Mouse (Mus musculus) hematopoietic stem cell, adult 5-6 weeks (primary cell): ENCODE data around the gene Prss22. TPM values are rescaled to one million over a fixed set of nuclear protein-coding genes. Genes with fewer than 3 reads are reported as not detected.

ENCODE experiments used
- ATAC-seq, 2 experiments: fragments of 125-278 bp in 1 of 2; replicated peaks in 1 of 2; 2 replicates each; pipeline ENCODE4 v1.8.0; 2016 to 2017; ENCODE audit warnings: inconsistent platforms in 2 of 2, mild to moderate bottlenecking in 2 of 2, moderate number of reproducible peaks in 2 of 2, low read depth in 1 of 2, moderate TSS enrichment in 1 of 2; ENCODE audit not compliant: low FRiP score in 2 of 2, poor library complexity in 2 of 2, severe bottlenecking in 2 of 2, insufficient read depth in 1 of 2, low TSS enrichment in 1 of 2
- total RNA-seq: library from RNA; stranded (forward); fragments of 172-1452, 232-1000 nt; gene quantifications from 2 replicates; pipeline ENCODE4 v1.2.3, GENCODE M21; 2017

Prss22 gene
- not detected in 2 replicates for total RNA-seq

DNA sequence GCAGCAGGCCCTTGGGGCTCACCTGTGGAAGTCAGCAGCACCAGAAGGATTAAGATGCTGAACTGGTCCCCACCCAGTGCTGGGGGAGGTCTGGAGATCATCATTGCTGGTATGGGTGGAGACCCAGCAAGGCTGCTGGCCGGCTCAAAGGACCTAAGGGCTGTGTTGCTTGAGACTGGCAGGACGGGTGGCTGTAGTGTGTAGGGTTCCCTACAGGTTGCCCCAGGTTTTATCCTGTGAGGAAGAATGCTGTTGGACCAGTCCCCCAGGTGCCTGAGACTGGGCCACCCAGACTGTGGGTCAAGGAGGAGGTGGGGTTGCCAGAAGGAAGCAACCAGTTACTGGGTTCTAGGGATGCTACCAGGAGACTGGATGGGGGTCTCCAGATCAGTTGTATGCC lies at the start of gene Prss22:
Gene Prss22, minus strand, starts transcription at position 200 of the 400 bp plus-strand sequence.
- ATAC-seq: no peak

DNA sequence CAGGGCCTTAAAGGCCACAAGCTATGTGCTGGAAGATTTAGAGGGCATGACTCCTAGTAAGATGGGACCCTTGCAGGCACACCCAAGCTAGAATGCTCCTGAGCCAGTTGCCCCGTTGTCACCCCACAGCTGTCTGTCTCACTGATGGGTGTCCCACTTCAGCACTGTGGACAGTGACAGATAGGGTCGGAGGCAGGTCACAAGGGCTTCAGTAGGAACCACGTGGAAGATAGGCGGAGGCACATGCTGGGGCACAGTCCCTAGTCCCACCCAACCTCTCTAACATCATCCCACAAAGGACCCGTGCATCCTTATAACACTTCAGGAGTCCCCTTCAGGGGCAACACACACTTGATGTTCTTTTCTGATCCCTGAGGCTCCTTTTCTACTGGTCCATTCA lies 48.1 kb upstream of the Prss22 start:
- no peak for ATAC-seq

DNA sequence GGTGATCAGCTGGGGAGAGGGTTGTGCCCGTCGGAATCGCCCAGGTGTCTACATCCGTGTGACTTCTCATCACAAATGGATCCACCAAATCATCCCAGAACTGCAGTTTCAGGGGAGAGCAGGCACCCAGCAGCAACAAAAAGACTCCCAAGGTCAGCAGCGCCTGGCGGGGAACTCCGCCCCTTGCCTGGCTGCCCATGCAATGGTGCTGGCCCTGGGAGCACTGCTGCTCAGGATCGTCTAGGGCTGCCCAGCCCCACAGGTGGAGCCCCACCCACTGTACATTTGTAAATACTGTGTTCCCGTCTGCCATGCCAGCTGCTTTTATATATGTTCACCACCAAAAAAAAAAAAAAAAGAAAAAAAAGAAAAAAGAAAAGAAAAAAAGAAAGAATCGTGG lies 47.7 kb upstream of the Prss22 start:
- no peak for ATAC-seq

DNA sequence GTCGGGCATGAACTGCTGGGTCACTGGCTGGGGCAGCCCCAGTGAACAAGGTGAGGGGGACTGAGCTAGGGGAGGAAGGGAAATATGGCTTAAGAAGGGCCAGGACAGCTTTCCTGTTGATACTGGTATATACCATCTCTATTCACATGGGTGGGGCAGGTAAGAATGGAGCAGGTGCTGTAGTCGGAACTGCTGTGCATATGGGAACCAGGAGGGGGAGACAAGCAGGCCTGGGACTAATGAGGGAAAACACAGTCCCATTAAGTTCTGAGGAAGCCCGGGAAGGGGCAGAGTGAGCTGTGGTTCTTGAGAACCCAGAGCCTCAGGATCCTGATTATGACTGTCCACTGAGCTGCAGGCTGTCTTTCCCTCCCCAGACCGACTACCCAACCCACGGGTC lies 46.6 kb upstream of the Prss22 start:
- no peak for ATAC-seq

DNA sequence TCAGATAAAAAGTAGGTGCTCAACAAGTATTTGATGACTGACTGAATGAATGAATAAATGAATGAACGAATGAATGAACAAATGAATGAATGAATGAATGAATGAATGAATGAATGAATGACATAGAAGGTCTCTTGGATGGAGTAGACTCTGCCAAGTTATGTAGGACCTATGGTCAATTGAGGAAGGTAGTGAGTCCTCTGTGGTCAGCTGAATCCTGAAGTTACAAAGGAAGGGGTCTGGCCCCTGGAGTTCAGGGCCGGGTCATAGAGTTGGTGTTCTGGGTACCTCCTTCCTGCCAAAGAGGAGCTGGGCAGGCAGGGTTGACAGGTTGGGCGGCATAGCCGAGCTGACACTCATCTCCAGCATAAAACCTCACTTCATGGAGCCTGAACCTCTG lies 39.9 kb upstream of the Prss22 start, which contains the start of gene Prss27:
Gene Prss27, plus strand, starts transcription at position 301 of the 400 bp plus-strand sequence.
- no peak for ATAC-seq

DNA sequence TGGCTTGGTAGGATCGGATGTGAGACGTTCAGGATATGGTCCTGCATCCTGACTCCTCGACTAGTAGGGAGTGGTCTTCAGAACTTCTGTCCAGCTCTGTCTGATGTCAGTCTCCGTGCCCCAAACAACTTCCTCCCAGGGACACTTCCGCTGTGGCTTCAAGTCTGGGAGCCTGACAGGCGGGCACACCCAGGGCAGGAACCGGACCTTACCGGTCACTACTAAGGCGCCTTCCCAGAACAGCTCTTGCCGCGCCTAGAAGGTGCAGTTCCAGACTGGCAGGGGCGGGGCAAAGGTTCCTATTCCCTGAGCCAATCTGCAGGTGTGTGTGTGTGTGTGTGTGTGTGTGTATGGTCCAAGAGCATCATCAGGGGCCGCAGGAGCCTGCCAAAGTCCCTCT lies 39.5 kb upstream of the Prss22 start:
- ATAC-seq: 0 out of 4 replicates have a peak, but pooled peaks of 1 of the 2 experiments have one; percentile 25

DNA sequence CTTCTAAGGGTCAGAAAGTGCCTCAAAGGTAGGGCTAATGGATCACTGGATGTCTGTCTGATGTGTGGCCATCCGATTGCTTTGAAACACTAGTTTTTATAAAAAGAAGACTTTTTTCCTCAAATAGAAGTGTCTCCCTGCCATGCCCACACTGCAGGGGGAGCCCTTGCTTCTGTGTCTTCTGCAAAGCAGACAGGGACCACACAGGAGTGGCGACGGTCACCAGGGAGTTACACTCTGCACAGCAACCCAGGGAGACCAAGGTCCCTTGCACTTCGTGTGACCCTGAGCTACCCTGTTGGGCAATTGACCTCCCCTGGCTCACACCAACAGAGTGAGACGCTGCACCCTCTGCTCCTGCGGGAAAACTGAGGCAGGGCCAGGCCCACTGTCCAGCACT lies 39.1 kb upstream of the Prss22 start:
- no peak for ATAC-seq

DNA sequence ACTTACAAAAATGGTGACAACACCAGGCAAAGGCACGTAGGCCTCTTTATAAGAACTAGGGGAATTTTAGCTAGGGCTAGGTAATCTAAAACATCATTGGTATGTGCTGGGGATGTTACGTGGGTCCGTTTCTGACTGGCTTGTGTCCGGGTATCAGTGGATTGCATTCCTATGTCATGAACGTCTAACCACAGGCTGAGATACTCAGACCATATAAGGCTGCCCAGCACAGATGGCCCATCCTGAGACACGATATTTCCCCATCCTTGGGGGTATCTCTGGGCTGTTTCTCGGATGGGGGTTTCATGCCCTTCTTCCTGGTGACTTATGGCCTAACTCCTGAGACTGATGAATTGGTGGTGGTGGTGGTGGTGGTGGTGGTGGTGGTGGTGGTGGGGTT lies 37.2 kb upstream of the Prss22 start:
- no peak for ATAC-seq

DNA sequence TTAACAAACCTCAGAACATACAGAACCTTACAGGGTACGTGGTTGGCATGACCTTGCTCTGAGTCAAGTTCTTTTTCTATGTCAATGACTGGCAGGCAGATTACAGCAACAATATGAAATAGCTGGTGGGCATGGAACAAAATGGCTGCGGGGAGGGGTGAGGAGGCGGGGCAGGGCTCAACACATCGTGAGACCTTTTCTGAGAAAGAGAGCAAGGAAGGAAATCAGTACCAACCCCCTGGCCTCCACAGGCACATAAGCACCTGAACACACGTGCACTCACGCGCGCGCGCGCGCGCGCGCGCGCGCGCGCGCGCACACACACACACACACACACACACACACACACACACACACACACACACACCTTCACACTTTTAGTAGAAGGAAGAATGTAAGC lies 32.7 kb upstream of the Prss22 start:
- ATAC-seq: no peak

DNA sequence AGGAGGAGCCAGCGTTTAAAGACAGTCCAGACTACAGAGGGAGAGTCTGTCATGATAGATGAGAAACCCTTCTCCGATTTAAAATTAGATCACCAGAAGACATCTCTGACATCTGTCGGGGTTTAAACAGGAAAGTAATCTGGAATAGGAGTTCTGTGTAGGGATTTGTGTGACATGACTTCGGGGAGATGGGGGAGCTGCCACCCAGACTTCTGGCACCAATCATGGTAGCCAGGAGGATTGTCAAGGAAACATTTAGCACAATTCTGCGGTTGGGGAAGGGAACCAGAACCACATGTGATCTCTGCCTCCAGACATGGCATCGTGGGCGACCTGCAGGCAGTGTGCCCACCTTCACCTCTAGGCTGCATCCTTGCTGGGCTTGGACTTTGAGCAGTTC lies 31.6 kb upstream of the Prss22 start:
- no peak for ATAC-seq

DNA sequence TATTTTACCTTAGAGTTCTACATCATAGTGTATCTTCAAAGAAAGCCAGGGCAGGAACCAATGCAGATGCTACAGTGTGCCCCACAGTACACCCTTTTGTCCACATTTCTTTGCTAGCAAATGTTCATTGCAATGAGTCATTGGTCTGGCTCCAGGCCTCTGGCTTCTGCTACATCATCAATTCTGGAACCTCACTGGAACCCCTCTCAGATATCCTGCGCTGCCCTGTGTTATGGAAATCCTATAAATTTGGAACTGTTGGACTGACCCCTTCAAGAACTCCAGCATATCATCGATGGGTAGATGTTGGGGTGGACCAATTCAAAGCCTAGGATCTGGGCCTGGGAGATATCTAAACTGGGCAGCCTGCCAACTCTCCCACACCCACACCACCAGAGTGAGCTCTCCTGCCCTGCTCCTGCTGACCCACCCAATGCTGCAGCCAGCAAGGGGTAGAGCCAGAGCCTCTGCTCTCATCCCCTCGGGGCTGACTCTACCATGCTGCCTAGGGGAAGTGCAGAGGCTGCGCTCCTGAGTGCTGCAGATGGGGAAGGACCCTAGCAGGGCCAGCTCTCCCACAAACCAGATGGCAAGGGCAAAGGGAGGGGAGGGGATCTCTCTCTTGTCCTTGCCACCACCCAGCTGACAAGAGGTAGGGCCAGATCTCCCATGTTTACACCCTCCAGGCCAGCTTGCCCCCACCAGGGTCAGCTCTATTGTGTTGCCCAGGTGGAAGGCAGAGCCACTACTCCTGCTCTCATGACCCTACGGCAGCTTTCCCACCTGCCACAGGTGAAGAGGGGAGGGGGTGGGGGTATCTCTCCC lies 23.7 kb upstream of the Prss22 start:
- peak; percentile 32 to 42; a peak in 1 of 4 replicates for ATAC-seq

DNA sequence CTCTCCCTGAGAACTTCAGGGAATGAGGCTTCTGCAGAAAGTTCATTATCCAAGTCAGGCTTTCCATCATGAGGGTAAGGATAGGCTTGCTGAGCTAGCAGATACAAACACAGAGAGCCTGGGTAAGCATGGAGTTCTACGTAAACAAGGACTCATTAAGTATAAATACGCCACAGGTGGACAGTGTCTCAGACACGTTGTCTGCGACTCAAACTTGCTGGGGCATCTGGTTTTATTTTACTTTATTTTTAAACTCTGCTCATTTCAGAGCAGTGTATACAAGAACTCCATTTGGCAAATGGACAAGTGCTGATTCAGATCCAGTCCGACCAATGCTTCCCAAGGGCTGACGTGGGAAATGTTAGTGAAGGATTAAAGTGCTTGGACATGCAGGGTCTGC lies 22.8 kb upstream of the Prss22 start:
- no peak for ATAC-seq

DNA sequence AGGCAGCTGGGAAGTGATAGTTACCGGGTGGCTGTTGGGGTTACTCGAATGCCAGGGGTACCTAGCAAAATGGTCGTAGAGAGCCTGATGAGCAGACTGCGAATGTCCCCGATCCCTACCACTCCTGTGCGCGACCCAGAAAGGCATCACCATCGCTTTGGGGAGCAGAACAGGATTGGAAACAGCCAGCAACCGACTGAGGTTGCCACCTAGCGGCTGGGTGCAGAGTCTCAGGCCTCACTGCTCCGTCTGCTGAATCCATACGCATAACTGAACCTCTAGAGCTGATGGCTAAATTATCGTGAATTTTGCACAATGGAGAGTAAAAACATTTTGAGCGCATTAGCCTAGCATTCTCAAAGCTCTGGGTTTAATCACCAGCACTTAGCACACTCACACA lies 17.8 kb upstream of the Prss22 start:
- ATAC-seq: peak in 1 of 2 experiments; percentile 42; a peak in 1 of 4 replicates

DNA sequence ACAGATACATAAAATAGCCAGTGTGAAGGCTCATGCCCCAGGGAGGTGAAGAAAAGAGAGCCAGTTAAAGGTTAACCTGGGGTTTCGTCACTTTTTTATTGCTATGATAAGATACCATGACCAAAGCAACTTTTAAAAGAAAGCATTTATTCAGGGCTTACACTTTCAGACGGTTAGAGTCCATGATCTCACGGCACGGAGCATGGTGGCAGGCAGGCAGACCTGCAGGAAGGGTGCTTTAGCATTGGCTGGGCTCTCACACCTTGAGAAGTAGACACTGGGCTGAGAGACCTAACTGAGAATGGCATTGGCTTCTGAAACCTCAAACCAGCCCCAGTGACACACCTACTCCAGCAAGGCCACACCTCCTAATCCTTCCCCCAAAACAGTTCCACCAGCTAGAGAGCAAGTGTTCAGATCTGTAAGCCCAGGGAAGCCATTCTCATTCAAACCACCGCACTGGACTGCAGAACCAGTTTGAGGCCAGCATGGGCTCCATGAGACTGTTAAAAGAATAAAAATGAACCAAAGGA lies 16.6 kb upstream of the Prss22 start:
- no peak for ATAC-seq

DNA sequence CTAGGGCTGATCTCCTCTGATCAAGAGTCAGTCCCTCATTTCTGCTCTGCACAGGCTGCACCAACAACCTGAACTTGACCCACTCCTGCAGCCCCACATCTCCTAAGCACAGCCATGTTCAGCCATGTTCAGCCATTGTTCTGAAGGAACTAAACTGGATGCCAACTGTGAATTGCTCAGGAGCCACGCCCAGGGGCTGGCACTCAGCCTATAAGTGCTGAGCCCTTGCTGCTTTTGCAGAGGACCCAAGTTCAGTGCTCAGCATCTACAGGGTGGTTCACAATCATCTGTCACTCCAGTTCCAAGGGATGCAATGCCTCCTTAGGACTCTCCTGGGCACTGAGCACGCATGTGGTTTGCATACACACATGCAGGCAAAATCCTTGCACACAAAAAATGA lies 15.0 kb upstream of the Prss22 start:
- no peak for ATAC-seq

DNA sequence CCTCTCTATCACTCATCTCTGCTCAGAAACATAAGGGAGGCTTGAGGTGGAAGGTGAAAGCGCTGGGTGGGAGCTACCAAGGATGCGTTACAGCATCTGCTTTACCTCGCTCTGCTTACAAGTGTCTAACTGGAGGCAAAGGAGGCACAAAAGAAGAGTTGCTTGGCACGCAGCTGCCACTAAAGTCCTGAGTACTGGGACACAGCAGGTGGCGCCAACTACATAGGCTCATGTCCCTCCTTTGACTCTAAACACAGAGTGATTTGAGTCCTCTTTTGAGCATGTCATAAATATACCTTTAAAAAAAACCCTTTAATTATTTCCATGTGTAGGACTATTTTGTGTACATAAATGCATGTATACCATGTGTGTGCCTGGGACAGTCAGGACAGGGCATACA lies 11.7 kb upstream of the Prss22 start:
- ATAC-seq: no peak

DNA sequence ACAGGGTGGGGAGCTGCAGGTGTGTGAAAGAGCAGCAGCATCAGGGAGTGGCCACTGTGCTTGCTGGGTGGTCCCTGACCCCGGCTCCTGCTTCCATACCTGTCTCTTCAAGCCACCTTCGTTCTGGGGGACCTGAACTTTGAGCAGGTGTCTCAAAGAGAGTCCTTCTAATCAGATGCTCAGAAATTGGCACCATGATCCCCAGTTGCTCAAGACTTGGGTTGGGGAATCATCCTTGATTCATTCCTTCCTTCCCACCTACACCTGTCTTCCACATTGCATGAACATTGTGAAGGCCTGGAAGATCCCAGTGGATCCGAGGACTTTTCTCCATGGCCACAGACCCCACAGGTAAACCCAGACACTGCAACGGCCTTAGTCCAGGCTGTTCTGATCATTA lies 10.2 kb upstream of the Prss22 start:
- no peak for ATAC-seq

DNA sequence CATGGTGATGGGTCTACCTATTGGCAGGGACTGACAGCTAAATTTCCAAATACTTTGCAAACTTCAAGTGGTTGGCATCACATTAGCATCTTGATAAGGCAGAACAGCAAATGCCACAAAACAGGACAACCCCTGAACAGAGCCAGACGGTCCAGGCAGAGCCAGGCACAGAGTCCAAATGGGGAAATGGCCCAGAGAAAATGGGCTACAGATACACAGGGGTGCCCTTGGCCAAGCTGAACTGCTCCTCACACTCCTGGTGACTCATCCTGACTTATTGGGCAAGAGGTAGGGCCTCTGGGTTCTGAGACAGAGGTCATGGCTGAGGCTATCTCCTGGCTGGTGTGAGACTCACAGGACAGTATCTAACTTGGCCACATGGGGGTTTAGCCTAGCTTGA lies 9.5 kb upstream of the Prss22 start:
- ATAC-seq: peak in 1 of 2 experiments; percentile 29; a peak in 2 of 4 replicates

DNA sequence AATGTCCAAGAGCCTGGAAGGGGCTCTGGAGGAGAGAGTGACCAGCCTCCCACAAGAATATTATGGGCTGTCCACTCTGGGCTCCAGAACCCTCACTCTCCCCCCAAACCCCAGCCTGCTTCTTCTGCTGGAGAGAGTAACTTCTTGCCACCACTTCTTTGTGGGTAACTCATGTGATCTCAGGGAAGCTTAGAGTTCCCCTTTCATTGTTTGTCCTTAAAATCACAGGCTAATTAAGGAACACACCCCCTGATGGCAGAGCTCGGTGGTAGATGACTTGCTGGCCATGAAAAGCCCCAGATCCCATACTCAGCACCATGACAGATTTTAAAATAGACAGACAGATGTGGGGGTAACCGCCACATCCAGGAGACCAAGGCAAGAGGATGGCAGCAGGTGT lies 9.0 kb upstream of the Prss22 start:
- ATAC-seq: peak; percentile 77 to 80
